Mouse (Mus musculus): ENCODE data around the gene Pabpn1.
A peak's percentile ranks its signal among the peaks of the same experiment; 100 is the strongest.

Gene Pabpn1

GRCm38 (mm10) chr14:54893651-54894181 is 1.4 kb downstream of the Pabpn1 start:
- DNase-seq (ENCODE audit: low spot score) = peak; percentile 99

DNA sequence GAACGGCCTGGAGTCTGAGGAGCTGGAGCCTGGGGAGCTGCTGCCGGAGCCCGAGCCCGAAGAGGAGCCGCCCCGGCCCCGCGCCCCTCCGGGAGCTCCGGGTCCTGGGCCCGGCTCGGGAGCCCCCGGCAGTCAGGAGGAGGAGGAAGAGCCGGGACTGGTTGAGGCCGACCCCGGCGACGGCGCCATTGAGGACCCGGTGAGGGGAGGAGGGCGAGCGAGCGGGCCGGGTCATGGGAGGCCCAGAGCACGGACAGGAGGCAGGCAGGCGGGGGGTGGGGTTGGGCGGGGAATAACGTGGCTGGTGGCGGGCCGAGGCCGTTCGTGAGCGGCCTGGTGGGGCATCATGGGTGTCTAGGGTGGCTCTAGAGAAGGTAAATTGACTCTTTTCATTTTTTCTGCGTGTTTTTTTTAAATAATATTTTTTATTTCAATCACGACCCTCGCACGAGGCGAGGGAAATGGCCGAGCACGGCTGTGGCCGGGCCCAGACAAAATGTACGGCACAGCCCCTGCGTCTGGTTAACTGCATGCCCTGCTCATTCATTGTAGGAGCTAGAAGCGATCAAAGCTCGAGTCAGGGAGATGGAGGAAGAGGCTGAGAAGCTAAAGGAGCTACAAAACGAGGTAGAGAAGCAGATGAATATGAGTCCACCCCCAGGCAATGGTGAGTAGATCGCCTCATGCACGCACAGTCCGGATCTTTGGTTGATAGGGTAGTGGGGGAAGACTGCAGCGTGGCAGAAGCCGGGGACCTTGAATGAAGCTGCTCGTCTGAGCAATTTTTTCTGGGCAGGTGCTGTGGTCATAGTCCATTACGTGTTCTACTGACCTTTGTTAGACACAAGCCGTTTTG is 2.2 kb downstream of the Pabpn1 start:
- DNase-seq (ENCODE audit: low spot score) = no peak

DNA sequence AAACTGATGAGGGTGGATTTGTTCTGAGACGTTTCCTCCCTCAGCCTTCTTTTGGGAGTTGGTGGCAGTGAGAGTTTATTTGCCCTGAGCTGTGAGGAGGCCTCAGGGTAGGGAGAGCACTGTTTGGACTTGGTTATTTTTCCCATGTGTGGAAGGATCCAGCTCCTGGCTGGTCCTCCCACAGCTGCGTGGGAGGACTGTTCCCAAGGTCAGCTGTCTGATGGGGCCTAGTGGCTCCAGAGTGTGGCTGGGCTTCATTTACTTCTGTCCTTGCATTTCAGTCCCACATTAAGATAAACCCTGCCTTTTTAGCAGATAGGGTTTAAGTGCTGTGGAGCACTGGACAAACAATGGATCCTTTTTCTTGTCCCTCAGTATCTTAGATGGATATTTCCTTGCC is 5.1 kb downstream of the Pabpn1 start:
- no peak for DNase-seq (ENCODE audit: low spot score)

DNA sequence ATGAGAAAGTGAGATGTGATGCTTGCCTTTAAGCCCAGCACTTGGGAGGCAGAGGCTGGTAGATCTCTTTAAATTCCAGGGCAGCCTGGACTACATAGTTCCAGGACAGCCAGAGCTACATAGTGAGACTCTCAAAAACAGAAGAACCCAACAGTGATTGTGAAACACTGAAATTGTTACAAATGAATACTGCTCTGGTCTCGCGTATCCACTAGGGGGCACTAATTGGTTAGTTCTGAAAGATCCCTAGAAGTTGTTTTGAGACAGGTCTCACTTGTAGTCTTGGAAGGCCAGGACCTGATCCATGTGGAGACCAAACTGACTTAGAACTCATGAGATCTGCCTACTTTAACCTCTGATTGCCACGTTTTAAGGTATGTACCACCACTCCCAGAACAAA is 8.1 kb downstream of the Pabpn1 start:
- DNase-seq (ENCODE audit: low spot score) = peak; percentile 51

- no peak for DNase-seq (ENCODE audit: low spot score)
Observed at GRCm38 (mm10) chr14:54903641-54904040, 11.3 kb downstream of the Pabpn1 start.

DNA sequence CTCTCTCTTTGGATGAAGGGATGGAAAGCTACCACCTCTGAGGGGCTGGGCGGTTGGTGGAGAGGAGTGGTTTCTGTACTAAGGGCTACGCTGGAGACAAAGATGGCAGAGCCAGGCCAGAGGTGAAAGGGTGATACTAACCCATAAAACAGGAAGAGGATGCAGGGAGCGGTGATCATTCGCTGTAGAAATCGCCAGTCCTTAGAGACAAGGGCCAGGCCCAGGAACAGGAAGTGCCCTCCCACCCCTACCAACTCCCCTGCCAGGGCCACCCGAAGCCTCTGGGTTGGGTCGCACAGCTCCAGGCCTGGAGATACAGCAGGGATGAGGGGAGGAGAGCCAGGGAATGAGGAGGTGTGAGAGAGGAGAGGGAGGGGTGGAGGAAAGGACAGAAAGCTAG is 16.4 kb downstream of the Pabpn1 start:
- no peak for DNase-seq (ENCODE audit: low spot score)

- DNase-seq (ENCODE audit: low spot score) = no peak
Observed at GRCm38 (mm10) chr14:54912109-54912850, 20.0 kb downstream of the Pabpn1 start.

DNA sequence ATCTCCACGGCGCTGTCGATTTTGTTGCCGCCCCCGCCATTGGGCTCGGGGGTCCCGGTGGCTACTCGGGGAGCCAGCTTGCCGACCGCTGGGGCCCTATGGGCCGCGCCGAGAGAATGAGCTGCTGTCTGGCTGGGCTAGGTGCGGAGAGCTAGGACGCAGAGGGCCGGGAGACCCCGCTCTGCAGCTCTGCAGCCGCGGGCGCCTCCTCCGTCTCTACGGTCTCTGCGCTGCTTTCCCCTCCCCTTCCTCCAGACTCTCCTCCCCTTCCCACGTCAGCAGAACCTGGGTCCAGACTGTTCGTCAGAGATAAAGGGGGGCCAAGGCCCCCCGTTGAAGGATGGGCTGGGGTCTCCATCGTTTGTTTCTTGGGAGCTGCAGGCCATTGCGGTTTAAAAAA is 20.6 kb downstream of the Pabpn1 start, which contains the start of gene Slc22a17:
TSS of gene Slc22a17 (minus strand) at position 247 of the 400 bp plus-strand sequence.
- DNase-seq (ENCODE audit: low spot score) = peak; percentile 40

DNA sequence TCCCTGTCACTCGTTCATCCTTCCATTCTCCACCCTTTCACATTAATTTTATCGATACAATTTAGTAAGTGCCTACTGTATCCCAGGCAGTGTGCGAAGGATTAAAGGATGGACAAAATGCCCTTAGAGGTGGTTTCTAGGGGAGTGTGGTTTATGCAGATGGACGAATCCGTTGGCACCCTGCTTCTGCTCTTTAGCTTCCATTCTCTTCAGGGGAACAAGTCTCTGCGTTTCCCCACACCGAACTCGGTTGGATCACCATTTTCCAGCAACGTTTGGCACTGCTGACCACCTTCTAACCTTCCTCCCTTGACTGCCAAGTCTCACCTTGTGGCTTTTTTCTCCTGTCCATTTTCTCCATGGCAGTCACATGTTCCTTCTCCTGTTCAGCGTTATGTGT is 21.0 kb downstream of the Pabpn1 start:
- no peak for DNase-seq (ENCODE audit: low spot score)

DNA sequence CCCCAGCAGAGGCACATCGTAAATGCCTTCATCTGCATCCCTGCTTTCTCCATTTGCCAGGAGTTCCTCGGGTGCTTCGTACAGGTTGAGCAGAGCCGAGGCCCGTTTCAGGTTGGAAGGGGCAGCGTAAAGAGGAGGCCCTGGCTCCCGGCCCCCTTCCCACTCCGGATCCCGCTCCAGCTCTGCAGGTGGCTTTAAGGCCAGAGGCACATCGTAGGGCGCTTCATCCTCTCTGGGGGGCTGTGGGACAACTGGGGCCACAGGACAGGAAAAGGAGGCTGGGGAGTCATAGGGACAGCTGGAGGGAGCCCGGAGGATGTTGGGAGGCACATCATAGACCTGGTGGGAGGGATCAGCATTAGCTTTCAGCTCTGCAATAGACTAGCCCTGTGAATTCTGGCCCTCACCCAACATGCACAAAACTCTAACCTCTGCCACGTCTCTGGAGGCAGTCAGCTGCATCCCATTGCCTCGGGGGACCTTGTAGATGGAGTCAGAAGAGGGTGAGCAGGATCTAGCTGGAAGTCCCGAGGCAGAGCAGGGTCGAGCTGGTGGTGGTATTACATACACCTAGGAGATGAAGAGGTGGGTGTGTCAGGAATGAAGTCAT is 27.9 kb downstream of the Pabpn1 start:
- DNase-seq (ENCODE audit: low spot score) = no peak

DNA sequence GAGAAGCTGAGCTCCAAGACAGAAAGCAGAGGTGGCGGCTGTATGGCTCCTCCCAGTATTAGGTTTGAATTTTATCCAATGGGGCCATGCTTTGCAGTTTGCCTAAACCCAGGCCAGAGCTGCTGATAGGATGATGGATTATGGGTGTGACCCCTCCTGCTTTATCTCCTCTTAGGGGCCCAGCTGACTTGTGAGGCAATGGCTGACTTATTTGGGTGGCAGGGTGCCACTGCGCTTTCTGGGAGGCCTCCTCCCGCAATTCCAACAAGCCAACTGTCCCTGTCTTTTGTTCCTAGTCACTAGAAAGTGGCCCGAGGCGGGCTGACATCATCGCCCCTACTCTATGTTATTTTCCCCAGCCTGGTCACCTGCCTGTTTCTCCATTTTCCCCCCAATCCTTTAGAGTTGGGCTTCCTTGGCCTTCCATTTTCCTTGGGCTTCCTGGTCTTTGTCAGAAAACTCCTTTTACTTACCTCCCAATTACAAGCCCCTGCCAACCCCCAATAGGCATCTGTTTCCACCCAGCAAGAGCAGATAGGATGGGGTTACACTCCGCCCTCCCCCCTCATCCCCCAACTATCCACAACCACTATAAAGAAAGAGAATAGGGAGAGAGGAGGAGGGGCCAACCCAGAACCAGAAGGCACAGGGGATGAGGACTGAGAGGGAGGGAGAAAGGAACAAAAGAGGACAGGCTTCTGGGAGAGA is 32.5 kb downstream of the Pabpn1 start:
- no peak for DNase-seq (ENCODE audit: low spot score)

GRCm38 (mm10) chr14:54925349-54926342 is 33.3 kb downstream of the Pabpn1 start, which contains the start of gene Efs:
Gene Efs (minus strand): TSS chr14:54926126.
- no peak for DNase-seq (ENCODE audit: low spot score)

GRCm38 (mm10) chr14:54926401-54927158 is 34.3 kb downstream of the Pabpn1 start:
- DNase-seq (ENCODE audit: low spot score) = no peak

DNA sequence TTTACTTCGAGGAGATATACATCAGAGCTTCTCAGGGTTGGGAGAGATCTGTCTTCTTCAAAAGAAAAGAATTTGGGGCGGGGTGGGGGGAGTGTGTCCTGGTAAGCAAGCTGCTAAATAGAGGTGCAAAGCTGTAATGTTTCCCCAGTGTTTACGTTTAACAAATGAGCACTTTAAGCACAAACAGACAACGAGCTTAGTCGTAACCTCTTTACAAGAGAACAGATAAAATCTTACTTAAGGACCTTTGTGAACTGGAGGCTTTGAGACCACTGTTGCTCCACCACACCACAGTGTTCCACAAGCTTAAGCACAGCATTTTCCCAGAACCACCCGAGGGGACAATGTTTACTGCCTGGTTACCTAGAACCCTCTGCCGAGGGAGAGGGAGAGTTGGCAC is 35.0 kb downstream of the Pabpn1 start:
- DNase-seq (ENCODE audit: low spot score) = no peak

DNA sequence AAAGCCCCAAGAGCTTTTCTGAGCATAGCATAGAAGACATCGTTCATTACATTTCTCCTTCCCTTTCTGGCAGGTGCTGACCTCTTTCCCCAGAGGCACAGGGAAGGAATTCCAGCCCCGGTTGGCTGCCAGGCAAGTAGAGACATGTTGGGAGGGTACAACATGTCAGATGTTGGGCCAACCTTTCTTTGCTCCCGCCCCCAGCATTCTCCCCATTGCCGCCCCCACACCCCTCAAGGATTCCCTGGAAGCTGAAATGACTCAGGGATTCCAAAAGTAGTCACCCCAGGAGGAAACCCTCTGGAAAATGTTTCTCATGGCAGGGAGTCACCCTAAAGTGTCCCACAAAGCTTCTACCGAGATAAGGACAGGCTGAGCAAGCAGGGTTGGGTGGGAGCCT is 37.5 kb downstream of the Pabpn1 start:
- DNase-seq (ENCODE audit: low spot score) = no peak

DNA sequence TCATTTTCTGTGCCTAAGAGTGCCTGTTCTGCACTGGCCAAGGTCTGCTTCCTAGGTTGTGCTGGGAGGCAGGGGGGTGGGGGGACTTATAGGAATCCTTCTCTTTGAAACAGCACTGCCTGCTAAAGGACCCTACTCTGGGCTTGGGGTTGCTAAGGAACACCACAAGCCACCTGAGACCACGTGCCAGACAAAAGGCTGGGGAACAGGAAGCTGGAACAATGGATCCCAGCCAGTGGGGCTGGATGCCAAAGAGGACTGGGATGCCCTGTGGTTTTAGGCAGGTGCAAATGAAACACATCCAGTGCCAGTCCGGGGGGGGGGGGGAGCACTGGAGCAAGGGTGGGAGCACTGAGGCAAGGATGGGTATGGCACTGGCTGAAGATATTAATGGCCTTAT is 38.1 kb downstream of the Pabpn1 start:
- DNase-seq (ENCODE audit: low spot score) = no peak

GRCm38 (mm10) chr14:54932645-54933150 is 40.4 kb downstream of the Pabpn1 start, which contains the start of gene Il25:
Gene Il25 (plus strand): TSS chr14:54932695.
- DNase-seq (ENCODE audit: low spot score) = no peak

GRCm38 (mm10) chr14:54935904-54936830 is 43.9 kb downstream of the Pabpn1 start, which contains the start of gene Cmtm5:
Gene Cmtm5 (plus strand): TSS chr14:54936261.
- no peak for DNase-seq (ENCODE audit: low spot score)

Data from T-cell, adult 2 months (primary cell).